Mouse (Mus musculus) limb, embryonic 11.5 days (tissue): ENCODE results near the gene Olfr692. TPM values are rescaled to one million over a fixed set of nuclear protein-coding genes. Genes with fewer than 3 reads are reported as not detected.
"Not testable (repeated sequence)": the region's sequence is repeated elsewhere in the genome, so short reads cannot be mapped to it uniquely, and the experiment has no call there.

Experiments
- ATAC-seq: fragments of 200-750 bp; cut with Nextera tagmentation; 2 replicates; pipeline ENCODE4 v1.8.0; 2017; ENCODE audit warnings: low read depth; ENCODE audit not compliant: insufficient number of reproducible peaks, low FRiP score, low TSS enrichment
- DNase-seq: peaks from one replicate; pipeline ENCODE4 v3.0.0-alpha.2; 2015; ENCODE audit warnings: low spot score
- H3K27ac ChIP-seq: fragments of 300-500 bp; sonication (generic); replicated peaks from 2 replicates; pipeline ENCODE4 v1.5.1; 2014; ENCODE audit warnings: low read depth, mild to moderate bottlenecking, low read length
- H3K27me3 ChIP-seq: fragments of 300-500 bp; sonication (generic); 2 replicates; pipeline ENCODE4 v1.6.1; 2014; ENCODE audit warnings: mild to moderate bottlenecking, low read length, mixed read lengths; ENCODE audit not compliant: control insufficient read depth, insufficient read depth
- H3K36me3 ChIP-seq: fragments of 300-500 bp; sonication (generic); 2 replicates; pipeline ENCODE4 v1.6.1; 2014; ENCODE audit warnings: mild to moderate bottlenecking, low read length, moderate library complexity, mixed read lengths; ENCODE audit not compliant: control insufficient read depth, insufficient read depth
- H3K4me1 ChIP-seq: fragments of 300-500 bp; sonication (generic); 2 replicates; pipeline ENCODE4 v1.6.1; 2014; ENCODE audit warnings: low read length, mixed read lengths; ENCODE audit not compliant: control insufficient read depth, insufficient read depth
- H3K4me2 ChIP-seq: fragments of 300-500 bp; sonication (generic); 2 replicates; pipeline ENCODE4 v1.6.1; 2014; ENCODE audit warnings: low read depth, mild to moderate bottlenecking, moderate library complexity; ENCODE audit not compliant: severe bottlenecking
- H3K4me3 ChIP-seq: fragments of 300-500 bp; sonication (generic); 2 replicates; pipeline ENCODE4 v1.5.1; 2014; ENCODE audit warnings: low read depth, low read length
- H3K9ac ChIP-seq: fragments of 300-500 bp; sonication (generic); 2 replicates; pipeline ENCODE4 v1.6.1; 2014; ENCODE audit warnings: mild to moderate bottlenecking, low read length
- H3K9me3 ChIP-seq: fragments of 300-500 bp; sonication (generic); 2 replicates; pipeline ENCODE4 v1.6.1; 2016; ENCODE audit warnings: low read length; ENCODE audit not compliant: control insufficient read depth
- WGBS: fragments of 180-500 bp; shearing (Covaris S2); extraction: QIAGEN DNeasy Blood & Tissue Kit; methylation state at CpG from one replicate; pipeline ENCODE4 v1.1.7; 2014; 5-methylcytosine and 5-hydroxymethylcytosine counted together
- polyA plus RNA-seq: library from polyadenylated mRNA; unstranded; fragments of >200 nt; fragmentation: Nextera tagmentation; extraction: Ambion mirVana; gene quantifications from 2 replicates; pipeline ENCODE4 v1.2.1, GENCODE M21; 2014

Gene Olfr692
- not detected in 2 replicates for polyA plus RNA-seq

DNA sequence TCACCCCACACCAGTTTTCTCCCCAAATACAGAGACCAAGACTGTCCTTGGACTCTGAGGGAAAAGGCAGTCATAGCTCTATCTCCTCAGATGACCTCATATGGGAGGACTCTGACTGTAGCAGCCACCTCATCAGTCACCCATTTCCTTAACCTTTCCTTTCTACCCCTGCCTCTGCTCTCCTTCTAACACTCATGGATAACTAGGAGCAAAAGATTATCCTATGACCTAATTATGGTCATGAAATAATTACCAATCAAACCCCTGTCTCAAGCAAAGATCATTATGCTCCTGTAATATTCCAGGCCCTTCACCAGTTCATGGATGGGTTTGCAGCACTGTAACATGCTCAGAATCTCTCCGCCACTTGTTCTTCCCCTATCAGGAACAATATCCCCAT, at the start of gene Olfr692:
Gene Olfr692 (plus strand): TSS at position 301 of the 400 bp plus-strand sequence.
- WGBS, result 93% methylated on average over 1 of the region's 1 CpGs
- Histone ChIP-seq H3K36me3 (no peaks in the 10 kb centered on the region), H3K4me1 (no peaks in the 10 kb centered on the region), H3K27ac (no peak within 1 kb of the TSS), H3K4me3 (no peak within 1 kb of the TSS), H3K9me3 (no peaks in the 10 kb centered on the region), H3K27me3 (no peaks in the 10 kb centered on the region), H3K4me2 (no peak within 1 kb of the TSS), H3K9ac (no peak within 1 kb of the TSS)
- DNase-seq (no peak), ATAC-seq (no peak)

DNA sequence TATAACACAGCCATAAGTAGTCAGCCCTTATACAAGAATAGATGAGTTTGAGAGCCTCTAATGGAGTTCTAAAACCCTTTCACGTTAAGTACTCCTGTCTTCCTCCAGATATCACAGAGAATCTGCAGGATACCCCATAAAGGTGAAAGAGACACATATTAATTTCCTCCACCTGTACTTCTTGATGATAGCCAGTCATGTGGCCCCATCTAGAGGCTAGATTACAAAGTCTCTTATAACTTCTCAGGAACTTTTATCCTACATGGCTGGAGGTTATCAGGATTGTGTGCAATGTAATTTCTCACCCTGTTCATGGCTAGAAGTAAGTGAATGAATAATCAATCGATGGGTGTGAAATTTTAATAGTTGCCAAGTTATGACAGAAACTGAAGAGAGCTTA, 42.7 kb upstream of the Olfr692 start:
- WGBS, result 80% methylated on average over 2 of the region's 2 CpGs
- Histone ChIP-seq H3K36me3 (no peaks in the 10 kb centered on the region), H3K9ac (no peak overlapping the region), H3K4me3 (no peak overlapping the region), H3K4me1 (no peaks in the 10 kb centered on the region), H3K27ac (no peak overlapping the region), H3K9me3 (no peaks in the 10 kb centered on the region), H3K27me3 (no peaks in the 10 kb centered on the region), H3K4me2 (no peak overlapping the region)
- ATAC-seq, result no peak
- no peak for DNase-seq

DNA sequence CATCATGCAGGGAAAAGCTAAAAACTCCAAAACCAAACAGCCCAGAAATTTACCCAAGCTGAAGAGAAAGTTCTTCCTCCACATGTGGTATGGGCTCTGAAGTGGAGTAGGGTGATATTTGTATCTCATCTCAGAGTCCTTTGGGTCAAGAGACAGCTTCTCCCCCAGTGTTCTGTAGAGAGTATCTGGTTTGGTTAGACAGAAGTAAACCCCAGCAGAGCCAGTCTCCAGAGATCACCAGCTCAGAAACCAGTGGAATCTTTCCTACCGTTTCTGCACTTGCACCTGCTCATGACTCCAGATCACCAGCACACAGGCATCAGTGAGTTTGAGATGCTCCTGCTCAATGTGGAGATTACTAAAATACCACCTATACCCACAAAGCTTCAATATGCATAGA, 34.0 kb upstream of the Olfr692 start, which contains the start of gene Olfr690:
Gene Olfr690 (minus strand): TSS at position 101 of the 400 bp plus-strand sequence.
- 87% methylated on average over 1 of the region's 1 CpGs for WGBS
- Histone ChIP-seq H3K36me3 (no peaks in the 10 kb centered on the region), H3K4me1 (no peaks in the 10 kb centered on the region), H3K27ac (no peak within 1 kb of the TSS), H3K4me3 (no peak within 1 kb of the TSS), H3K9ac (no peak within 1 kb of the TSS), H3K9me3 (no peaks in the 10 kb centered on the region), H3K27me3 (no peaks in the 10 kb centered on the region), H3K4me2 (no peak within 1 kb of the TSS)
- ATAC-seq, result no peak
- no peak for DNase-seq

DNA sequence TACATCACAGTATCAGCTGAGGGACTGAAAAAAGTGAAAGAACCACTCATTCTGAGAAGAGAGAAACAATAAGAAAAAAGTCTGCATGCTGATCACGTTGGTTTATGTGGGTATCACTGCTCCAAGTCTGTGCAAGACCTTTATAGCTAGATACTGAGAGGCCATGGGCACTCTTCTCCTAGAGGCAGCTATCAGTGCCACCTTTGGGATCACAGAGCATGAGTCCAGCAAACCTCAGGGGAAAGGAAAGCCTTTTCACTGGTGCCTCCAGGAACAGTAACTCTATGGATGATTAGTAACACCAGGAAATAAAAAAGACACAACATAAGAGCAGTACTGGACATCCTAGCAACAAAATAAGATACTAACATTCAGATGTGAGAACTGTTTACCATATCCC, 25.9 kb upstream of the Olfr692 start, which contains the start of gene Olfr691:
Gene Olfr691 (minus strand): TSS at position 101 of the 400 bp plus-strand sequence.
- Histone ChIP-seq H3K9ac (no peak within 1 kb of the TSS), H3K4me2 (no peak within 1 kb of the TSS), H3K9me3 (no peaks in the 10 kb centered on the region), H3K4me3 (no peak within 1 kb of the TSS), H3K27ac (no peak within 1 kb of the TSS), H3K27me3 (no peaks in the 10 kb centered on the region), H3K4me1 (no peaks in the 10 kb centered on the region), H3K36me3 (no peaks in the 10 kb centered on the region)
- DNase-seq, result no peak
- no peak for ATAC-seq
- 57% methylated on average over 1 of the region's 1 CpGs for WGBS

DNA sequence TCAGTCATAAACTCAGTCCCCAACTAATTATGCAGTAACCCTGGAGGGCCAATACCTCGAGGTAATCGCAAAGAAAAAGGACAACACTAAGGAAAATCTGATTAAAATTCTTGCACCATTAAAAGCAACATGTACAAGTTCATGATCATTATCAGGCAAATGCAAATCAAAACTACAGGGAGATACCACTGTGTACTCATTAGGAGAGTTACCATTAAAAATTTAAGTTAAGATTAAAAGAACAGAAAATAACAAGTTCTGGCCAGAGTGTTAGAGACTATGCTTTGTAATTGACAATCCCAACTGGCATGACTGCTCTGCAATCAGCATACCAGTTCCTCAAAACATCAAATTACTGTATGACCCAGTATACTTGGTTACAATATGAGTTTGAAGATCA, 25.3 kb upstream of the Olfr692 start:
- no peak for ATAC-seq
- H3K4me2 ChIP-seq, result no peak overlapping the region
- no peaks in the 10 kb centered on the region for H3K36me3 ChIP-seq
- H3K4me1 ChIP-seq, result no peaks in the 10 kb centered on the region
- no peaks in the 10 kb centered on the region for H3K27me3 ChIP-seq
- no peak overlapping the region for H3K4me3 ChIP-seq
- no peaks in the 10 kb centered on the region for H3K9me3 ChIP-seq
- DNase-seq, result no peak
- H3K9ac ChIP-seq, result no peak overlapping the region
- H3K27ac ChIP-seq, result no peak overlapping the region
- WGBS, result 78% methylated on average over 2 of the region's 2 CpGs

DNA sequence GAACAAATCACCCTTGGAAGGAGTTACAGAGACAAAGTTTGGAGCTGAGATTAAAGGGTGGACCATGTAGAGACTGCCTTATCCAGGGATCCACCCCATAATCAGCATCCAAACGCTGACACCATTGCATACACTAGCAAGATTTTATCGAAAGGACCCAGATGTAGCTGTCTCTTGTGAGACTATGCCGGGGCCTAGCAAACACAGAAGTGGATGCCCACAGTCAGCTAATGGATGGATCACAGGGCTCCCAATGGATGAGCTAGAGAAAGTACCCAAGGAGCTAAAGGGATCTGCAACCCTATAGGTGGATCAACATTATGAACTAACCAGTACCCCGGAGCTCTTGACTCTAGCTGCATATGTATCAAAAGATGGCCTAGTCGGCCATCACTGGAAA, 12.0 kb upstream of the Olfr692 start:
- ATAC-seq, result not testable (repeated sequence)
- no CpG with 5 or more reads among the region's 5 CpGs for WGBS

DNA sequence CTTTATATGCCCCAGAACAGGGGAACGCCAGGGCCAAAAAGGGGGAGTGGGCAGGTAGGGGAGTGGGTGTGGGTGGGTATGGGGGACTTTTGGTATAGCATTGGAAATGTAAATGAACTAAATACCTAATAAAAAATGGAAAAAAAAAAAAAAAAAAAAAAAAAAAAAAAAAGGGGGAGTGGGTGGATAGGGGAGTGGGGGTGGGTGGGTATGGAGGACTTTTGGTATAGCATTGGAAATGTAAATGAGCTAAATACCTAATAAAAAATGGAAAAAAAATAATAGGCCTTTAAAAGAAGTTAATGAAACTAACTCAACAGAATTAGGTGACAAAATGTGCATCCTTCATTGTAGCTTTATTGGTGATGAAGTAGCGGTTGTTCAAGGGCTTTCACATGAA, 11.5 kb upstream of the Olfr692 start:
- H3K4me2 ChIP-seq, H3K27me3 ChIP-seq, H3K36me3 ChIP-seq, H3K27ac ChIP-seq, ATAC-seq, H3K4me1 ChIP-seq, H3K4me3 ChIP-seq, H3K9ac ChIP-seq, H3K9me3 ChIP-seq, DNase-seq: not testable (repeated sequence)
- 94% methylated on average over 1 of the region's 2 CpGs for WGBS

More for the DNA sequence above, 12.0 kb upstream of the Olfr692 start:
- H3K27ac ChIP-seq, DNase-seq, H3K36me3 ChIP-seq, H3K27me3 ChIP-seq, H3K9ac ChIP-seq, H3K9me3 ChIP-seq, H3K4me1 ChIP-seq, H3K4me2 ChIP-seq, H3K4me3 ChIP-seq: not testable (repeated sequence)

DNA sequence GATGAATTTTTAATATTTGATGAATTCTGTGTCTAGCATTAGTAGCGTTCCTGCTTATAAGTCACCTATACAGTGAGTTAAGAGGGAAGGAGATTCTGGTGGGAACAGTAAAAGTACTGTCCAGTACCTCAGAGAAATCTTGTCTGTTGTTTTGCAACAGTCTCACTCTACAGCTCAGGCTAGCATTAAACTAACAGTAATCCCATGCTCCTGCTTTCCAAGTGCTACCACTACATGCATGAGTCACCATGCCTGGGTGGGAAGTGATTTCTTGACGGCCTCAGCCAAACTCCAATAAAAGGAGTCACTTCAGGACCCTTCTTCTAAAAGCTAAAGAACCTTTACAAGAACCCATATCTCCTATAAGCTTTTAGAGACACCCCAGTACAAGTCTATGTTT, 6.3 kb upstream of the Olfr692 start:
- Histone ChIP-seq H3K9me3 (no peaks in the 10 kb centered on the region), H3K4me1 (no peaks in the 10 kb centered on the region), H3K27me3 (no peaks in the 10 kb centered on the region), H3K4me3 (no peak overlapping the region), H3K4me2 (no peak overlapping the region), H3K36me3 (no peaks in the 10 kb centered on the region), H3K9ac (no peak overlapping the region), H3K27ac (no peak overlapping the region)
- 78% methylated on average over 2 of the region's 2 CpGs for WGBS
- no peak for ATAC-seq
- no peak for DNase-seq

DNA sequence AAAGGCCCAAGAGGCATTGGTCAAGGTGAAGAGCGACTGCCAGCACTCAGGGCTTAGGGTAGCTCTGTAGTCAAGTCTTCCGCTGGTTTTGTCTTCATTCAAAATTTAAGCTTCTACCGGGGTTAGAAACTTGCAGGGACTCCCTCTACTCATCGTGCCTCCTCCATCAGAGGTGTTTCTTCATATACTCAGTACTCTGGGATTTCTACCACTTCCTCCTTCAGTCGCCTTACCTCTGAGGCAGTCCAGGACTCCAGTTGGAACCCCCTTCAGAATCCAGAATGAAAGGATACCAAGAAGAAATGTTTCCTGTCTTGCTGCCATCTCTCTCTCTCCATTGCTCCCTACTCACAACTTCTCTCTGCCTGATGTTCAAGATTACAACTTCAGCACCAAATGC, 762 bp upstream of the Olfr692 start:
- Histone ChIP-seq H3K27me3 (no peaks in the 10 kb centered on the region), H3K36me3 (no peaks in the 10 kb centered on the region), H3K4me1 (no peaks in the 10 kb centered on the region), H3K4me3 (no peak overlapping the region), H3K27ac (no peak overlapping the region), H3K4me2 (no peak overlapping the region), H3K9me3 (no peaks in the 10 kb centered on the region), H3K9ac (no peak overlapping the region)
- 78% methylated on average over 5 of the region's 5 CpGs for WGBS
- ATAC-seq (no peak), DNase-seq (no peak)
